Mouse (Mus musculus): ENCODE results near the gene Tm4sf5.

GRCm38 (mm10) chr11:70472716-70473115 lies 32.3 kb upstream of the Tm4sf5 start:
- TF ChIP-seq MAFK (IDR thresholded peaks at IDR 0.05; ENCODE audit: insufficient read depth, low read depth, low read length) (no peak), ZC3H11A (IDR thresholded peaks at IDR 0.05; ENCODE audit: borderline replicate concordance, low read depth, low read length) (no peak), CHD2 (IDR thresholded peaks at IDR 0.05; ENCODE audit: low read depth, low read length) (no peak)

Measured in ES-E14 (cell line).